Mouse (Mus musculus): ENCODE data around the gene Wee1.
"Not testable (repeated sequence)": the region's sequence is repeated elsewhere in the genome, so short reads cannot be mapped to it uniquely, and the experiment has no call there.

Wee1 gene

DNA sequence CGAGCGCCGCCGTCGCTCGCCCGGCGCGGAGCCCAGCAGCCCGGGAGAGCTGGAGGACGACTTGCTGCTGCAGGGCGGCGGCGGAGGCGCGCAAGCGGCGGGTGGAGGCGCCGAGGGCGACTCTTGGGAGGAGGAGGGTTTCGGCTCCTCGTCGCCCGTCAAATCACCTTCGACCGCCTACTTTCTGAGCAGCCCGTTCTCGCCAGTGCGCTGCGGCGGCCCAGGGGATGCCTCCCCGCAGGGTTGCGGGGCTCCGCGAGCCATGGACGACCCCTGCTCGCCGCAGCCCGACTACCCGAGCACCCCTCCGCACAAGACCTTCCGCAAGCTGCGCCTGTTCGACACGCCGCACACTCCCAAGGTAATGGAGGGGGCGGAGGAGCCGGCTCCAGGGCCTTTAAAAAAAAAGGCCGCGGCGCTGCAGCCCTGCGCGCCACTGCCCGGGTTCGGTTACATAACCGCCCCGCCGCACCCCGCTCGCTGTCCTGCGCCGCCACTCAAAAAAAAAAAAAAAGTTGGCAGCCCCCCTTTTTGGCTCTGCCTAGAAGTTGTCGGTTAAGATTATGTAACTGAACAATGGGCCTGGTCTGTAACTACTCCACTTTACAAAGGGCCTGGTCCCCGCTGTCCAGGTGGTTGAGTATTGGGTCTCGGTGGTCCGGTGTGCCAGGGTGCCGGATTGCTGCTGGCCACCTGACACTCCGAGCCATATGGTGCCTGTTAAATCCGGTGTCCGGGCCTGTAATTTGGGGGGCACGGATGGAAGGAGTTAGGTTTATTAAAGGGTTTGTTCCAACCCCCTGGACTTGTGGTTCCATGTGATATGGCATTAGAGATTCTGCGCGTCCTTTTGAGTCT lies 948 bp downstream of the Wee1 start:
- peak; percentile 47 for DNase-seq

GRCm38 (mm10) chr7:110123844-110124555 lies 2.2 kb downstream of the Wee1 start:
- DNase-seq: no peak

DNA sequence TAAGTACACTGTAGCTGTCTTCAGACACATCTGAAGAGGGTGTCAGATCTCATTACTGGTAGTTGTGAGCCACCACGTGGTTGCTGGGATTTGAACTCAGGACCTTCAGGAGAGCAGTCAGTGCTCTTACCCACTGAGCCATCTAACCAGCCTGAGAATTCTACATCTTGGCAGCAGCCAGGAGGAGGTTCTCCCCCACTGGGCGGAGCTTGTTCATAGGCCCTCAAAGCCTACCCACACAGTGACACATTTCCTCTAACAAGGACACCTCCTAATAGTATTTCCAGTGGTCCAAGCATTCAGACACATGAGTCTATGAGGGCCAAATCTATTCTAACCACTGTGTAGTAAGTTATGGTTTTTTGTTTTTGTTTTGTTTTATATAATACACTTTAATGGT lies 6.7 kb downstream of the Wee1 start:
- no peak for DNase-seq

DNA sequence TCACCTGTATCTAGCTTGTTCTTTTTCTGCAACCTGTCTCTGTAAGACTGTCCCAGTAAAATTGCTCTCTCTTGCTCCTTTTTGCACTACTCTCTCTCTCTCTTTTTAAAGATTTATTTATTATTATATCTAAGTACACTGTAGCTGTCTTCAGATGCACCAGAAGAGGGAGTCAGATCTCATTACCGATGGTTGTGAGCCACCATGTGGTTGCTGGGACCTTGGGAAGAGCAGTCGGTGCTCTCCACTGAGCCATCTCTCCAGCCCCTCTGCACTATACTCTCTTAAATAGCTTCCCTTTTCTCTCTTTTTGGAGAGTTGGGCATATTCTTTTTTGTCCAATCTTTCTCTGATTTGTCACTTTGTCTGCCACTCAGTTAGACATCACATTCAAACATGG lies 10.4 kb downstream of the Wee1 start:
- DNase-seq: not testable (repeated sequence)

DNA sequence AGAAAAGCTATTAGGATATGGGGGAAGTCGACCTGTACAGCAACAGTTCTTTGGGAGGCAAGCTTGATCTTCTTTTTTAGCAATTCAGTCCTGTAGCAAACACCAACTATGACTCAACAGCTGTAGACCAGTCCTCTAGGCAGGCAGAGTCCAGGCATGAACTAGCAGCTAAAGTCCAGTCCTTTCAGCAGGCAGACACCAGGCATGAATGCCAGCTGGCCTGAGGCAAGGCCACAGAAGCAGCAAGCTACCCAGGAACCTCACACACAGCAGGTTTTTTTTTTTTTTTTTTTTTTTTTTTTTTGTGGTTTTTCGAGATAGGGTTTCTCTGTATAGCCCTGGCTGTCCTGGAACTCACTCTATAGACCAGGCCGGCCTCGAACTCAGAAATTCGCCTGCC lies 12.1 kb downstream of the Wee1 start:
- DNase-seq: no peak

DNA sequence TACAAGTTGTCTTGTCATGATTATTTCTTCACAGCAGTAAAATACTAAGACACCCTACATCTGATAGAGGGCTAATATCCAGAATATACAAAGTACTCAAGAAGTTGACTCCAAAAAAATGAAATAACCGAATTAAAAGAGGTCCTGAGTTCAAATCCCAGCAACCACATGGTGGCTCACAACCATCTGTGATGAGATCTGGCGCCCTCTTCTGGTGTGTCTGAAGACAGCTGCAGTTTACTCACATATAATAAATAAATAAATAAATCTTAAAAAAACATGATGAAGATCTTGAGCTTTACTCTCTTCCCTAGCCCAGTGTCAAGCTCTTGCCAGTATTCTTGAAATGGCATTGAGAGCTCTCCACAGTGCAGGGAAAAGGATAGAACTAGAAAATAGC lies 16.7 kb downstream of the Wee1 start:
- DNase-seq: no peak

DNA sequence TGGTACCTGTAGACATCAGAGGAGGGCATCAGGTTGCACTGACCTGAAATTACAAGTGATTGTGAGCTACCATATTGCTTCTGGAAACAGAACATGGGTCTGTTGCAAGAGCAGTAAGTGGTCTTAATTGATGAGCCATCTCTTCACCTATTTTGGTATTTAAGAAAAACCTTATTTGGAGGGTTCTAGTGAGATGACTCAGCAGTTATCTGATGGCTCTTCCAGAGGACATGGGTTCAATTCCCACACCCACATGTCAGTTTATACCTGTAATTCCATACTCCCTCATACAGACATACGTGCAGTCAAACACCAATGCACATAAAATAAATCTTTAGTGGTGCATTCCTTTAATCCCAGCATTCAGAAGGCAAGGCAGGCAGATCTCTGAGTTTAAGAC lies 22.0 kb downstream of the Wee1 start:
- DNase-seq: no peak

- no peak for DNase-seq
Observed at GRCm38 (mm10) chr7:110152891-110153290, 31.0 kb downstream of the Wee1 start.

GRCm38 (mm10) chr7:110156712-110157260 lies 34.9 kb downstream of the Wee1 start:
- DNase-seq: peak; percentile 7

GRCm38 (mm10) chr7:110157261-110157910 lies 35.5 kb downstream of the Wee1 start:
- no peak for DNase-seq

DNA sequence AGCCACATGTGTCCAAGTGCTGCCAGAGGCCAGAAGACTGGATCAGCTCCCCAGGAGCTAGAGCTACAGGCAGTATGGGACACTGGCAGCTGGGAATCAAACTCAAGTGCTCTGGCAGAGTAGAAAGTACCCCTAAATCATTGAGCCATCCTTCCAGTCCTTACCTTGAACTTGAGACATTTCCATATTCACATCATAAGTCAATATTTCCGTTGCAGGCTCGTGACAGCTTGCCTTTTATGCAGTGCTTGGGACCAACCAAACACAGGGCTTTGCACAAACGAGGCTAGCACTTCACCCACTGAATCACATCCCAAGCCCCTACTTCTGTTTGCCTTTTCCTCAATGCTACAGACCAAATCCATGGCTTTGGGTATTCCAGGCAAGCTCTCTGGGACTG lies 36.2 kb downstream of the Wee1 start:
- DNase-seq: no peak

DNA sequence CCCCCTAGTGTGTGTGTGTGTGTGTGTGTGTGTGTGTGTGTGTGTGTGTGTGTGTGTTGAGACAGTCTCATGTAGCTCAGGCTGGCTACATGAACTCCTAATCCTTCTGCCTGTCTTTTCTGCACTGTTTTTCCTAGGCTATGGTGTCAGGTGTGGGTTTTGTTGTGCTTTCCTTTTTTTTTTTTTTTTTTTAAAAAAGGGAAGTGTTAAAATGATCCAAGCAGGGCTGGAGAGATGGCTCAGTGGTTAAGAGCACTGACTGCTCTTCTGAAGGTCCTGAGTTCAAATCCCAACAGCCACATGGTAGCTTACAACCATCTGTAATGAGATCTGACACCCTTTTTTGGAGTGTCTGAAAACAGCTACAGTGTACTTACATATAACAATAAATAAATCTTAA lies 38.3 kb downstream of the Wee1 start:
- not testable (repeated sequence) for DNase-seq

DNA sequence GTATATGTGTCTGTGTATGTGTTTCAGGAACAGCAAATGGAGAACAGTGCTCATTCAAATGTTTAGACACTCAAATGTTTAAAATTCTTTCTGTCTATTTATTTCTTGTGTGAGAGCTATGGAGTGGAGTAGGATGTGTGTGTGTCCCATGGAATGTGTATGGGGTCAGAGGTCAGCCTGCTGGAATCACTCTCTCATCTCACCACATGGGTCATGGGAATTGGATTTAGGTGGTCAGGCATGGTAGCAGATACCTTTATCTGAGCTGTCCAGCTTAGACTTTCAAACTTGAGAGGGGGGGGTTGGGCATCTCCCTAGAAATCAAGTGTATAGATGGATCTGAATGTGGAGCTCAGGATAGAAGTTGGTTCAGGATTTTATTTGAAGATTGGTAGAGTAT lies 38.8 kb downstream of the Wee1 start:
- DNase-seq: no peak

GRCm38 (mm10) chr7:110163024-110163423 lies 41.2 kb downstream of the Wee1 start:
- no peak for DNase-seq

DNA sequence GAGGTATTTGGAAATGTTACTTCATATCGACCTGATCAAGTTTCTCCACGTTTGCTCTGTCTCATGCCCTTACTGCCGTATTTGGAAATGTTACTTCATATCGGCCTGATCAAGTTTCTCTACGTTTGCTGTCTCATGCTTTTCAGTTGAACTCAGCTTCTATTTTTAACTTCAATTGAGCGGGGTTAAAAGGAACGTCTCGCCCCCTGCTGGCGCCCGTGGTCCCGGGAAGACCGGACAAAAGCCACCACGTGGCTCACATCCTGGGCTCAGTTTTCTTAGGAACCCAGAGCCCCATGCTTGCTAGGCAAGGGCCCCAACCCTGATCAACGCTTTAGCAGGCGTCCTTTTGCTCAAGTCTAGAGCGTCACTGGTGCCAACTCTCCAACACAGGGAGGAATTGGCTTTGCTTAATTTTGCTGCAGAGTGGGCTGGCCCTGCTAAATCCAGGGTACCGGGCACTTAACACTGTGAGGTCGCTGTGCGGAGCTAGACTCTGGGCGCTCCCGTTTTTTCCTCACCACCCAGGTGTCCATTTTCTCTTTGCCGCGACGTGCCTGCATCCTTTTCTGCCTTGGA lies 42.3 kb downstream of the Wee1 start:
- DNase-seq: peak; percentile 80

- peak; percentile 90 for DNase-seq
Observed at GRCm38 (mm10) chr7:110164712-110165122, 42.9 kb downstream of the Wee1 start.

DNA sequence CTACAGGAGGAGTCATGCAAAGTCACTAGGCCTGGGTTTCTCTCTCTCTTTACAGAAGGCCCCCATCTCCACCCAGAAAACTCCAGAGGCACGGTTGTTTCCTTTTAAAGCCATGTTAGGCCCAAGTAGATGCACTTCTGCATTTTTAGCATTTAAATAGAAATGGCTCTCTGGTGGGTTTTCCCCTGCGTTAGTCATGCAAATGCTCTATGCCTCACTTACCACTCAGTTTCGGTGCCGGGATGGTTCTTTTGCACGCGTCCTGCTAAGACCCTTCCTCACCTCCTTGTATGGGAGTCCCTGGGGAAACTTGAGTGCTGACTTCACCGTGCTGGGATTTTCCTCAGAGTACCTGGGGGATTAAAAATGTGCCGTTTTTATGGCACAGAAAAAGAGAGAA lies 44.4 kb downstream of the Wee1 start:
- DNase-seq: no peak

DNA sequence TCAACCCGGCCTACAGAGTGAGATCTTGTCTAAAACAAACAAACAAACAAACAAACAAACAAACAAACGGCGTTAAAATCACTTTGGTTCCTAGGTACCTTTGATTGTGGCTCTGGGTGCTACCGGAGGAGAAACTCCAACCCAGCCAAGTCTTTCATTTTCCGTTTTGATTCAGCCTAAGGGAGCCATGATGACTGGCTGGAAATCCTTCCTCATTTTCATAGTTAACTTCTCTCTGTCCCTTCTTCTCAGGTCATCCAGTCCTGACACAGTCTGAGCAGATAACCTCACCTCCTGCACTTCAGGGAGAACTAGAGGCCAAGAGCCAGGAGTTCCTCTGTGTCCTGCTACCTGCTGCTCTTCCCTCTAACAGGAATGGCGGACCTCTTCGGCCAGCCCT lies 57.4 kb downstream of the Wee1 start:
- DNase-seq: no peak

- no peak for DNase-seq
Observed at GRCm38 (mm10) chr7:110180613-110181012, 58.8 kb downstream of the Wee1 start.

DNA sequence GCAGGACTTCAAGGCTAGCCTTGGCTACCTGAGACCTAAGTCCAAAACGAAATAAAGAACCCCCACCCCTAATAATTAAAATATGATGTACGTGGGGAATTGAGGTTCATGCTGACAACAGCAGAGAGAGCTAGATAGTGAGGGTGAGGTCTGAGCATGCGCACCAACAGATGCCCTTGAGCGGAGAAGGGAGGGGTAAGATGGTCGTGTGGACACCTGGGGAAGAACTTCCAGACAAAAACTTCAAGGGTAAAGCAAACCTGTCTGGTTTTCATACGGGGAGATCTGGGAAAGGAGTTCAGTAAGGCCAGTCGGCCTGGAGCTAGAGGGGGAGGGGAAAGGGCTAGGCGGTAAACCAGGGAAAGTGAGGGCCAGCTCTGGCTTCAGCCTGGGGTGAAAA lies 59.6 kb downstream of the Wee1 start:
- no peak for DNase-seq

DNA sequence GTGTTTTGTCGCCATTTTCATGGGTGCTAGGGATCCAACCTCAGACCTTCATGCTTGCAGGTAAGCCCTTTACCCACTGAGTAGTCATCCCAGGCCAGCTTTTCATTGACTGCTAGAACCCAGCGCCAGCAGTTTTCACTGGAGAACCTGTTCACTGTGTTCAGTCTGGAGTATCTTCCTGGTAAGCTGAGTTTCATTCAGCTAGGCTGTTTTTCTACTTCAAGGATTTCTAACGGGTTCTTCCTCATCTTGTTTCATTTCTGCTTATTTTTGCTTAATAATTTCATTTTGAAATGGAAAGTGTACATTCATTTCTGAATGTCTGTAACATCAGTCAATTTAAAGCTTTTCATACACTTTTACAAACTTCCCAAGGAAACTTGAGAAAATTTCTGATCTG lies 62.8 kb downstream of the Wee1 start:
- DNase-seq: no peak

- no peak for DNase-seq
Observed at GRCm38 (mm10) chr7:110189951-110190350, 68.1 kb downstream of the Wee1 start.
